Mouse (Mus musculus) erythroblast, embryonic 14.5 days (primary cell): ENCODE measurements around the gene St7. TPM values are rescaled to one million over a fixed set of nuclear protein-coding genes. Genes with fewer than 3 reads are reported as not detected.

ENCODE experiments used
- H3K27me3 ChIP-seq: 2 replicates; pipeline ENCODE4 v1.6.1; 2012; ENCODE audit warnings: inconsistent platforms; ENCODE audit not compliant: control insufficient read depth
- H3K36me3 ChIP-seq: 2 replicates; pipeline ENCODE4 v1.6.1; 2012; ENCODE audit warnings: mild to moderate bottlenecking, inconsistent platforms; ENCODE audit not compliant: control insufficient read depth
- H3K4me1 ChIP-seq: 2 replicates; pipeline ENCODE4 v1.6.1; 2012; ENCODE audit warnings: inconsistent platforms; ENCODE audit not compliant: control insufficient read depth
- H3K4me3 ChIP-seq: replicated peaks from 2 replicates; pipeline ENCODE3; 2012; ENCODE audit warnings: moderate library complexity, mild to moderate bottlenecking, inconsistent platforms
- H3K9me3 ChIP-seq: 2 replicates; pipeline ENCODE4 v1.6.1; 2012; ENCODE audit warnings: low read length, inconsistent platforms, mixed read lengths; ENCODE audit not compliant: control insufficient read depth
- GATA1 ChIP-seq: IDR thresholded peaks from 2 replicates; pipeline ENCODE4 v1.6.1; 2012; ENCODE audit warnings: low read length, inconsistent platforms, mixed read lengths
- TAL1 ChIP-seq: IDR thresholded peaks from 3 replicates; pipeline ENCODE4 v1.6.1; 2012; ENCODE audit warnings: low read length, inconsistent platforms, mixed read lengths
- polyA plus RNA-seq: library from polyadenylated mRNA; stranded (reverse); fragments of >175 nt; gene quantifications from 2 replicates; pipeline ENCODE4 v1.2.3, GENCODE M21; 2012

Gene St7
- polyA plus RNA-seq, 1 experiment: 0.85 TPM

DNA sequence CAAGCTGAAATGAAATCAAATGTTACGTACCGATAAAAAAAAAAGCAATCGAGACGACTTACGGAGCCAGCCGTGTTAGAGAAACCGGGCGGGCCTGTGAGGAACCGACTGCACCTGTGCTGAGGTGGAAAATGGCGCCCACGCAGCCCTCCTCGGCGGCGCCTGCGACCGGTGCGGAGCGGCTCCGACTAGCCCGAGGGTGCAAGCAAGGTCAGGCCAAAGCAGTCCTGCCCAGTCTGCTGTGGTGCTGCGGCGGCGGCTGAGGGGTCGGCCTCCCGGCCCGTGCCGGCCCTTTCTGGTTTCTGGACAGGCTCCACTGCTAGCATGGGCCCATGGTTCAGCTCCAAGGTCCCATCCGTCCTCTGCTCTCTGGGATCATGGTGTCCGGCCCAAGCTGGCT is 147.7 kb downstream of the St7 start:
- no peaks in the 10 kb centered on the region for H3K4me1 ChIP-seq
- TF ChIP-seq GATA1 (no peak), TAL1 (no peak)
- no peaks in the 10 kb centered on the region for H3K9me3 ChIP-seq
- H3K27me3 ChIP-seq: no peaks in the 10 kb centered on the region
- no peak overlapping the region for H3K4me3 ChIP-seq
- H3K36me3 ChIP-seq: peaks cover 9% of the 10 kb centered on the region

DNA sequence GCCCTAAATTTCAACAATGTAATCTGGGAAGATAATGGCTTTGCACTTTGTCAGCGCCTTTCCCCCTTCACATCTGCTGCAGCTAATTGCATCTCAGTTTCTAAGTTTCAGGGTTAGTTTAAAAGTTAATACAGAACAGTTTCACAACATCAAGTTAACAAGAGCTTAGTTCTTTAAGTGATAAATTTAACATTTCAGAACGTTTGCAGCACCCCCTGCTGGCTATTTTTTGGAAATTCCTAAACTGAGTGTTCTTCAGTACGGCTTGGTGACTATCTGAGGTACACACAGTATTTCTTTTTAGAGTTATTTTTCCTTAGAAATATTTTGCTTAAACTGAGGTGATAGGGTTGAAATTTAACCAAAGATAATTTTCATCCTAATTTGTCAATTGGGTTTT is 150.0 kb downstream of the St7 start:
- no peak overlapping the region for H3K4me3 ChIP-seq
- H3K36me3 ChIP-seq: peaks cover 14% of the 10 kb centered on the region
- no peaks in the 10 kb centered on the region for H3K9me3 ChIP-seq
- H3K4me1 ChIP-seq: no peaks in the 10 kb centered on the region
- TF ChIP-seq TAL1 (no peak), GATA1 (no peak)
- H3K27me3 ChIP-seq: no peaks in the 10 kb centered on the region

DNA sequence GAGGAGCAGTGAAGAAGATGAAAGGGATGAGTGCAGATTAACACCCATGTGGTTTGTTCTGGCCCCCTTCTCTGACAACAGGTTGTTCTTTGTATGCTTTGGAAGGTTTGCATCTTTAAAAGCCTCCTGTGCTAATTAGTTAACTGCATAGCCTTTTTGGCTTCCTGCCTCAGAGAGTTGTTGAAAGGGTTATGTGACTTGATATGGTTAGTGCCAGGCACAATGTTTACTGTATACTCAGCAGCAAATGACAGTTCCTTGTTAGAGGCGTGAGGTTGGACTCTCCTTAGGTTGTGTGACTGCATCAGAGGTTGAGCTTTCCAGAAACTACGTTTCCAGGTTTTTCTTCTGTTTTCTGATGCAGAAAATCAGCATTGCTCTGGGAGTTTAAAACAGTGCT is 158.6 kb downstream of the St7 start:
- Histone ChIP-seq H3K4me3 (no peak overlapping the region), H3K9me3 (no peaks in the 10 kb centered on the region), H3K36me3 (peaks cover 38% of the 10 kb centered on the region), H3K4me1 (no peaks in the 10 kb centered on the region), H3K27me3 (no peaks in the 10 kb centered on the region)
- TF ChIP-seq TAL1 (no peak), GATA1 (no peak)

DNA sequence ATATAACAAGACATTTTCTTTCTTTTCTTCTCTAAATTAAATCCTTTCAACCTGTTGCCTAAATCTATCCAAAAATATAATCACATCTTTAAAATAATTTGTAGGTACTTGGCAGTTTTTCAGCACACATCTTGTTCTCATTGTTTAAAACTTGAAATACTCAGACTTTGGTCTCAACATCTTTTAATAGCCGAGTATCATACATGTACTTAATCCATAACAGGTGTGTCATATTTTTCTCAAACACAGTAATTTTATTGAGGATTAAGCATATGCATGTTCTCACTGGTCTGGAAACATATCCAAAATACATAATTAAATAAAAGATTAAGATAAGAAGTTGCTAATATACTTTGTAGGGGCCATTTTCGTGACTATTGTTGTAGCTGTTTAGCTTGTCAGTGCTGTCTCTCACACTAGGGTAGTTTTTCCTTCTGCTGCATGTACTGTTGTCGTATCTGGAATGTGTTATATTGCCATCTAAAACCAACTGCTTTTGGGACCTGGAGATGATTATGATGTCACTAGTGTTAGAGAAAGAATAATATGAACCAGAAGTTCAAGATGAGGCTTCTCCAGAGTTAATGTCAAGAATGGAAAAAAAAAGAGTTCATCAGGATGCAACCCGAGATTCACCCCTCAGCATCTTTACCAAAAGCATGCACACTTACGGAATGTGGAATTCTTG is 161.0 kb downstream of the St7 start:
- no peak for TF ChIP-seq TAL1
- H3K27me3 ChIP-seq: no peaks in the 10 kb centered on the region
- peaks cover 36% of the 10 kb centered on the region for H3K36me3 ChIP-seq
- H3K9me3 ChIP-seq: no peaks in the 10 kb centered on the region
- H3K4me3 ChIP-seq: no peak overlapping the region
- H3K4me1 ChIP-seq: no peaks in the 10 kb centered on the region

DNA sequence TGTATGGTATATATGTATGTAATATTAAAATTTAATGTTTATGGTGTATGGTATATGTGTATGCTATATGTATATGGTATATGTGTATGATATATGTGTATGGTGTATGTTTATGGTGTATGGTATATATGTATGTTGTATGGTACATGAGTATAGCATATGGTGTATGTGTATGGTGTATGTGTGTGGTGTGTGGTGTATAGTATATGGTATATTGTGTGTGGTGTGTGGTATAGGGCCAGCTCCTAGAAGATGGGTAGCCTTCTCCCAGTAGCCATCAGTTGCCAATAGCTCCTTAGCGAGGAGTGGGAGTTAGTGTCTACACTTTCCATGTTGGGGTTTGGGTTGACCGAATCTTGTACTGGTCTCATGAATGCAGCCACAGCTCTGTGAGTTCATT is 162.9 kb downstream of the St7 start:
- Histone ChIP-seq H3K4me3 (no peak overlapping the region), H3K27me3 (no peaks in the 10 kb centered on the region), H3K4me1 (no peaks in the 10 kb centered on the region), H3K9me3 (no peaks in the 10 kb centered on the region), H3K36me3 (peaks cover 35% of the 10 kb centered on the region)
- TF ChIP-seq GATA1 (no peak), TAL1 (no peak)

DNA sequence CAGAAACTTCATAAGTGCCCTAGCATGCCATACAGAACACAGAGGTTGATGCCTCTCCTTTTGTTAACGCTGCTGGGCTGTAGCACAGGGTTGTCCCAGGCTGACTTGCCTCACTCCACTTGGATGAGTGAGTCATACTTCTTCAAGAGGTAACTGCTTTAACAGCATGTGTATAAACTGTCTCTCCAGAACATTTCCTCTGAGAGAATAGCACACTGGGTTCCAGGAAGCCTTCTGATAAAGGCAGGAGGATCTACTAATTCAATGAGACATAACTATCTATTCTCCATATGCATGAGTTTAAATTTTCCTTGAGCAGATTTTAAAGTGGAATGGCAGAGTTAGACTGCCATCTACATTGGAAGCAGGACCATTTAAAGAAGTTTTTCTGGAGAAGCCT is 166.8 kb downstream of the St7 start:
- H3K27me3 ChIP-seq: no peaks in the 10 kb centered on the region
- H3K36me3 ChIP-seq: peaks cover 25% of the 10 kb centered on the region
- H3K9me3 ChIP-seq: no peaks in the 10 kb centered on the region
- no peaks in the 10 kb centered on the region for H3K4me1 ChIP-seq
- H3K4me3 ChIP-seq: no peak overlapping the region
- TF ChIP-seq GATA1: no peak
- TF ChIP-seq TAL1: no peak

DNA sequence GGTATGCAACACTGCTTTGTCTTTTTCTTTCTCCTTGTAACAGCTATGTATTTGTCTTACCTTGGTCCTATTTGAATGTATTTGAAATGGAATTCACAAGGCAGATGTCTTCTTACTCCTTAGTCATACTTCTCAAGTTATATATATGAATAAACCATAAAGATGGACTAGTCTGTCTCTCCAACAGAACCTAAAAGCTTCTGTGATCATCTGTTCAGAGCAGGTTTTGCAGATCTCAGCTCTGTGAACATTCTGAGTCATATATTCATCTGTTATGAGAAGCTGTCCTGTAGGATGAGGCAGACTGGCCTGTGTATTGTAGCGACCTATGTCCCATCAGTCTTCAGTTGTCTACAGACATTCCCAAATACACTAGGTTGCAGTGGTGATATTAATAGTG is 167.7 kb downstream of the St7 start:
- Histone ChIP-seq H3K9me3 (no peaks in the 10 kb centered on the region), H3K27me3 (no peaks in the 10 kb centered on the region), H3K36me3 (peaks cover 21% of the 10 kb centered on the region), H3K4me1 (no peaks in the 10 kb centered on the region), H3K4me3 (no peak overlapping the region)
- no peak for TF ChIP-seq GATA1

DNA sequence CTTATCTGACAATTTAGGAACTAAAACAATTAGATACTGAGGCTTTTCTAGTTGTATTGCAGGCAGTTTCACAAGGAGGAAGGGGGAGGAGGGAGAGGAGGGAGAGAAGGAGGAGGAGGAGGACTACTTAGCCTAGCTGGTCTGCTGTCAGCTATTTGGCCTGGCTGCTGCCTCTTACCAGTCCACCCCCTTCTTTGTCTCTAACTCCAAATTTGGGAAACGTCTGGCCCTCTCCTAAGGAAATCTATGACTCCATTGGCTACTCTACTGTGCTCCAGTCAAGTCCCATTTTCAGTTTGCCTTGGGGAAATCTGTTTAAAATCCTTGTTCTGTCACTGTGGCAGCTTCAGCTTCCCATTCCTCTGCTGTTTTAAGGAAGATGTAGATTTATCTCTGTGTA is 175.1 kb downstream of the St7 start:
- H3K27me3 ChIP-seq: no peaks in the 10 kb centered on the region
- H3K36me3 ChIP-seq: peaks cover 22% of the 10 kb centered on the region
- no peaks in the 10 kb centered on the region for H3K4me1 ChIP-seq
- H3K4me3 ChIP-seq: no peak overlapping the region
- no peaks in the 10 kb centered on the region for H3K9me3 ChIP-seq
- TF ChIP-seq GATA1: no peak
- TF ChIP-seq TAL1: no peak

DNA sequence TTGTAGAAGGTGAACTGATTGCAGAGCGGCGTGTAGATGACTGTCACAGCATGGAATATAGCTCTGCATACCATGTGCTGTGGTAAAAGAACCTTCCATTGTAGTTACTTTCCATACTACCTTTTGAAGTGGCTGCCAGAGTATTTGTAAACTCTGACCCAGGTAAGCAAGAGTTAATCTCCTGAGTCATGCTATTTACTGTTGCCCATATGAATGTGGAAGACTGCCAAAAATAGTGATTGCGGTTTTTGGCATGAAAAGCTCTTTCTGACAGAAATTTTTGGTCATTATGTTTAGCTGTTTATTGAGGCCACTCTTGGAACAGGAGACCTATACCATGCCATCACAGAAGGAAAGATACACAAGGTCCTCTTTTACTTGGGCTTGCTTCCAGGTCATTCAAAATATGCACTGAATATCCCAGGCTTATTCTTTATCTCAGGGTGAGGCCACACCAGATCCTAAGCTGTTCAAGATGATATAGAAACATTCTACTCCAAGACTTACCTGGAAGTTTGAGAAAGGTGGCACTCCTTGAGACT is 179.2 kb downstream of the St7 start:
- H3K36me3 ChIP-seq: peaks cover 20% of the 10 kb centered on the region
- no peaks in the 10 kb centered on the region for H3K27me3 ChIP-seq
- no peaks in the 10 kb centered on the region for H3K9me3 ChIP-seq
- TF ChIP-seq TAL1 (no peak), GATA1 (no peak)
- no peak overlapping the region for H3K4me3 ChIP-seq
- H3K4me1 ChIP-seq: no peaks in the 10 kb centered on the region

DNA sequence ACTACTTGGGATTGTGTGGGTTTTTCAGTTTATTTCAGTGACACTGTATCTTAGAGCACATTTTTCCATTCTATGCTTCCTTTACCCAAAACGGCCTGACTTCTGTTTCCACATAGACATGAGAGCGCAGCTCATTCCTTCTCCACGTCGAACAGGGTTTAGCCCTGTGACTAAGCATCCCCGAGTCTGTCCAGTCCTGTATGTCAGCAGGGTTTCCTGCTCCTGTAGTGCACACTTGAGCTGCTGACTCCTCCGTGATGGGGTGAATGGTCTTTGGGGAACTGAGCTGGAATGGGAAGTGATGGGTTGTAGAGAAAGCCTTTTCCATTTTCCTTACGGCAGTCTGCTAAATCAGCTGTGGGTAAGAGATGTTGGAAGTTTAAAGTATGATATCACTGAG is 182.9 kb downstream of the St7 start:
- H3K4me3 ChIP-seq: no peak overlapping the region
- H3K36me3 ChIP-seq: peaks cover 5% of the 10 kb centered on the region
- TF ChIP-seq TAL1: no peak
- no peak for TF ChIP-seq GATA1
- H3K9me3 ChIP-seq: no peaks in the 10 kb centered on the region
- no peaks in the 10 kb centered on the region for H3K4me1 ChIP-seq
- no peaks in the 10 kb centered on the region for H3K27me3 ChIP-seq
